Mouse (Mus musculus) right cerebral cortex, postnatal 25 days (tissue): ENCODE data around the gene Gabrr3.
A peak's percentile ranks its signal among the peaks of the same experiment; 100 is the strongest.

Experiments
- DNase-seq: peaks from one replicate; pipeline ENCODE4 v3.0.0; 2022

The Gabrr3 gene

GRCm38 (mm10) chr16:59471637-59472278, 64.6 kb downstream of the Gabrr3 start, which contains the start of gene Riox2:
Gene Riox2 (plus strand): TSS chr16:59471775.
- peak; percentile 80 for DNase-seq

GRCm38 (mm10) chr16:59472546-59472945, 65.4 kb downstream of the Gabrr3 start:
- DNase-seq = no peak

- peak; percentile 60 for DNase-seq
Observed at GRCm38 (mm10) chr16:59474788-59475187, 67.7 kb downstream of the Gabrr3 start.

DNA sequence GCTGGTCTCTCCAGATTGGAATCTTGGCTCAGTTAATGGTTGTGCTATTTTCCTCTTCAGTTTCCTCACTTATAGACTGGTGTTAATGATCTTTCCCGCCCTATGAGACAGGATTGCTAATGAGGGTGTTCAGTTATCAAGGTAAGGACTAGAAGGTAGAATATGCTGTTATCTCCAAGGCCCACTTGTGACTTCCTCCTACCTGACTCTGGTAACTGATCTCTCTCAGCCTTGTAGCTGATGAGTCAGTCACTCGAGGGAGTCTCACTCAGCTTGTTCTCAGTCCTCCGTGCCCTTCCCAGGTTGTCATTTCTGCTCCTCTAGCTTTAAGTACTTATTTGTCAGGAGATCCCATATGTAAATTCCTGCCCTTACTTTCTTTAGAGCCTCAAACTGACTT, 70.8 kb downstream of the Gabrr3 start:
- DNase-seq = no peak

DNA sequence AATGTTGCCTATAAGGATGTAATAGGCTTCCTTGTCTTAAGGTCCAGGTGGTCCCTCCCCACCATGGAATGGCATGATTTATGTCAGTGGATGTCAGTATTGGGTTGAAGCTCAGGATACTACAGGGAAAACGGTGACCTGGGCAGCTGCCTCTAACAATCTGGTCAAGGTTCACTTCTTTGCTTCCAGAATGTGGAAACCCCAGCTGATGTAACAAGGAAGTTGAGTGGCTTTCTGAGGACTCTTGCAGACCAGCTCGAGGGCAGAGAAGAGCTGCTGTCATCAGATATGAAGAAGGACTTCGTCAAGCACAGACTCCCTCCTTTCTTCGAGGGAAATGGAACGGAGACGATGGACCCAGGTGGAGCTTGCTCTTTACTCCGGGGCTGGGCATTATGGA, 80.1 kb downstream of the Gabrr3 start:
- no peak for DNase-seq

DNA sequence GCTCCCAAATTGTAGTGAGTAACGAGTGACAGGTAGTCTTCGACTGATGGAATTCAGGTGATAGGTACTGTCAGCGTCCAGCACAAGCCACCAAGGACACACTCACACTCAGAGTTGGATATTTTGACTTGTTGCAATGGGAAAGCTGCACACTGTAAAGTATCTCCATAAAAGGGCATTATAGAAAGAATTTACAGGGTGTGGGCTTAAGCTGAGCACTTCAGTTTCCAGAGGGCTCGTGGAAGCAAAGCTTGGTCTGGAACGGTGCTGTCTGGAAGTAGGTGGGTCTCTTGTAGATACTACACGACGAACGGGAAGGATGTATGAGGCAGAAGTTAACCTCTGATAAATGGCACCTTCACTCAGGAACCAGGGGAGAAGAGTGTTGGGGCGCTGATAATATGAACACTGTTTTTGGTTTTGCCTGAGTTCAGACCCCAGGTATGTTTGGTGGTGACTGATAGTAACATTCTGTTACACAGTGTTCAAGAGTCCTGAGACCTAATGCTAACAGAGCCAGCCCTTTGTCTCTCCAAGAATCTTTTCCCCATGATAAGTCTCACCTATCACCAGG, 80.9 kb downstream of the Gabrr3 start:
- no peak for DNase-seq

DNA sequence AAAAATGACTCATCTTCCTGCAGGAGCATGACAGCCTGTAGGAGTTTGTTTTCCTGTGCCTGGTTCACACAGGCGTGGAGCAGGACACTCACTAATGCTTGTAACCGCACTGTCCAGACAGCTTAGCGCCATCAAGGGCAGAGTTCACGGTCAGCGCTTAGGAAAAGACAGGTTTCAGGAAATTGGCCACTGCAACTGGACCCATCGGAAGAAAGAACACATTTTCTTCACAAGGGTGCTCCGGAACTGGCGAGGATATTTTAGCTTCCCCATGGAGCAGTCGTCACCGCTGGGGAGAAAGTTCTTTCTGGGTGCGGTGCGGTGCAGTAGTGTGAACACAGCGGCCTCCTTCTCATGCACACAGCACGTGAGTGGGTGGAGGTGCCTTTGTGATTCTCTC, 86.1 kb downstream of the Gabrr3 start:
- DNase-seq = peak; percentile 17

DNA sequence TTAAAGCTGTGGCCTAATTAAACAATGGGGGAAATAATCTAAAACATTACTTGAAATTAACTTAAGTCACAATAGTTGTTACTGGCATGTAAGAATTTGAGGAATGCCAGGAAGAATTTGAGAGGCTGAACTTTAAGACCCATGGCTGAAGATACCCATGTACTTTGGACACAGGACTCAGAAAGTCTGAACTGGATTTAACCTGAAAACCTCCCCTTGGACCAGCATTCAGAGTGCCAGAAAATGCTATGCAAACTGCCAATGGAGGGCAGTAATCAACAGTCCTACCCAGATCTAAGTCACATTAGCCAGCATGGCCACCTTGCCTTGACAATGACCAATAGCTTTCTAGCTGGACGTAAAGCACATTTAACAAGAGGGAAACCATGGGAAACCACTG, 90.8 kb downstream of the Gabrr3 start:
- no peak for DNase-seq

GRCm38 (mm10) chr16:59499180-59499579, 92.0 kb downstream of the Gabrr3 start:
- DNase-seq = no peak

GRCm38 (mm10) chr16:59509830-59510229, 102.7 kb downstream of the Gabrr3 start:
- no peak for DNase-seq
